Mouse (Mus musculus) bone marrow, adult 2 months (tissue): ENCODE results near the gene Aldh1a3.

ENCODE experiments used
- CTCF ChIP-seq: fragments of 200-500 bp; IDR thresholded peaks from 2 replicates; pipeline ENCODE4 v1.5.1; 2011; ENCODE audit warnings: low read length, control low read depth; ENCODE audit not compliant: control insufficient read depth, insufficient read depth
- POLR2A ChIP-seq: fragments of 200-500 bp; IDR thresholded peaks from 2 replicates; pipeline ENCODE4 v1.6.1; 2011; ENCODE audit warnings: low read depth, mild to moderate bottlenecking, control low read depth, low read length, borderline replicate concordance; ENCODE audit not compliant: control insufficient read depth

- no peak for TF ChIP-seq CTCF
- TF ChIP-seq POLR2A = no peak
Measured at GRCm38 (mm10) chr7:66384213-66384612, 43.1 kb downstream of the Aldh1a3 start.
